8 mouse cellular contexts compared by ENCODE assay signal in the genomic region with DNA sequence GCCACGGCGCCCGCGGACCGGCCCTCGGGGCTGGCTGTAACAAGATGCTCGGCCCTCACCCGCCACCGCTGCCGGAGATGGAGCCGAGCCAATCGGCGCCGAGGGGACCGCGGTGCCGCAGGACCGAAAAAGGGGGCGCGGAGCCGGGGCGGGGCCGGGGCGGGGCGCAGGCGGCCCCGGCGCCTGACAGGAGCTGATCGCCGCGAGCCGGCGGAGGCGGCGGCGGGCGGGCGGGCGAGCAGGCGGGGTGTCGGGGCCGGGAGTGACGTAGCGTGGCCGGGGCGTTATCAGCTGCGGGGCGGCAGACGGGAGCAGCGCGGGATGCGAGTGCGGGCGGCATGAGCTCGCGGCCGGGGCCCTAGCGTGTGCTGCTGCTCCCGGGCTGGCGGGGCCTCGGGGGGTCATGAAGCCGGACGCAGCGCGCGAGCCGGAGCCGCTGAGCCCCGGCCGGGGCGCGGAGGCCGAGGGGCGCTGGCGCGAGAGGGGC. TPM values are rescaled to one million over a fixed set of nuclear protein-coding genes. Genes with fewer than 3 reads are reported as not detected.
DNase-seq lines count a peak whose midpoint lies in the region; ATAC-seq and TF ChIP-seq lines count a peak whose summit lies in the region.

Gene Dact1, plus strand, starts transcription at position 304 of the 487 bp plus-strand sequence.

- peak within 1 kb of the TSS; percentile 96 for H3K9ac ChIP-seq in forebrain, embryonic 14.5 days (ENCODE audit: low read length)

- H3K4me3 ChIP-seq in E14TG2a.4 (replicated peaks; ENCODE audit: low read length): peak within 1 kb of the TSS; percentile 89
- peak within 1 kb of the TSS; percentile 81 for H3K4me3 ChIP-seq in forebrain, embryonic 14.5 days (ENCODE audit: low read depth, low read length)
- peak within 1 kb of the TSS; percentile 64 for H3K4me3 ChIP-seq in lung, adult 2 months (replicated peaks; ENCODE audit: extremely low read depth, low read depth, low read length)

- H3K4me2 ChIP-seq in forebrain, embryonic 14.5 days (ENCODE audit: low read length): peak within 1 kb of the TSS; percentile 76

- TF ChIP-seq CTCF in E14TG2a.4 (conservative IDR thresholded peaks at IDR 0.05; ENCODE audit: low read length): no peak
- TF ChIP-seq CTCF in lung, adult 2 months (IDR thresholded peaks at IDR 0.05; ENCODE audit: insufficient read depth, low read length): no peak

- DNase-seq in c-Kit-positive CD71-positive TER-119-positive erythroid progenitor cells, embryonic 14.5 days (ENCODE audit: low spot score): peak; percentile 15
- DNase-seq in forebrain, embryonic 14.5 days (ENCODE audit: low spot score): peak; percentile 74
- peak; percentile 74 to 80 for DNase-seq in heart, postnatal 10 days
- peak; percentile 84 to 88 for DNase-seq in kidney, postnatal 4 days
- DNase-seq in lung, adult 2 months: peak; percentile 49
- DNase-seq in ovary, adult 18-20 months (ENCODE audit: low spot score): peak; percentile 62
- DNase-seq in thymus, postnatal 4 days: peak; percentile 71

- H3K27me3 ChIP-seq in E14TG2a.4 (ENCODE audit: insufficient read depth, low read length): peaks cover 36% of the 10 kb centered on the region
- no peaks in the 10 kb centered on the region for H3K27me3 ChIP-seq in forebrain, embryonic 14.5 days (replicated peaks; ENCODE audit: control insufficient read depth, insufficient read depth, low read length)

- no peaks in the 10 kb centered on the region for H3K9me3 ChIP-seq in E14TG2a.4 (ENCODE audit: low read length)
- no peaks in the 10 kb centered on the region for H3K9me3 ChIP-seq in forebrain, embryonic 14.5 days (replicated peaks; ENCODE audit: control insufficient read depth, low read length)

- peaks cover 32% of the 10 kb centered on the region for H3K4me1 ChIP-seq in E14TG2a.4 (replicated peaks; ENCODE audit: low read depth, low read length)
- 0 out of 2 replicates have a peak, but pooled peaks cover 3% of the 10 kb centered on the region for H3K4me1 ChIP-seq in forebrain, embryonic 14.5 days (ENCODE audit: control insufficient read depth, insufficient read depth, low read length)
- no peaks in the 10 kb centered on the region for H3K4me1 ChIP-seq in lung, adult 2 months (ENCODE audit: control insufficient read depth, insufficient read depth, low read length)

- peak within 1 kb of the TSS; percentile 91 for H3K27ac ChIP-seq in forebrain, embryonic 14.5 days (ENCODE audit: low read depth, low read length)

- H3K36me3 ChIP-seq in E14TG2a.4 (ENCODE audit: insufficient read depth, low read length): peaks cover 19% of the 10 kb centered on the region
- peaks cover 7% of the 10 kb centered on the region; the same call in 1 of the 2 replicates for H3K36me3 ChIP-seq in forebrain, embryonic 14.5 days (ENCODE audit: control insufficient read depth, insufficient read depth, low read length)

- WGBS in forebrain, embryonic 14.5 days: under 1% methylated on average over 68 of the region's 76 CpGs
- WGBS in lung, adult 2 months: 2% methylated on average over 57 of the region's 76 CpGs

- ATAC-seq in forebrain, embryonic 14.5 days: peak; percentile 92

- TF ChIP-seq POLR2A in lung, adult 2 months (IDR thresholded peaks at IDR 0.05; ENCODE audit: borderline replicate concordance, extremely low read depth, low read depth, low read length): peak; percentile 41; the same call in 1 of the 2 replicates

- intact Hi-C loops in heart, postnatal 10 days (cut with DNase I): loop anchor here (1.0 to 5.0 kb wide), 4 partner anchors 113 to 398 kb away; no protein-coding TSS in a partner anchor

RNA-seq across cellular contexts. Expression of gene Dact1, which starts in this region (rescaled TPM):
- 24.9 and 25.5 TPM in 2 replicates for polyA plus RNA-seq in forebrain, embryonic 14.5 days (2014; fragmentation: Nextera tagmentation; extraction: Ambion mirVana)
- 10 to 100 TPM; 14.7 to 18.0 TPM for total RNA-seq in heart, postnatal 10 days (2021)
- 7.5 and 8.7 TPM in 2 replicates for polyA plus RNA-seq in lung, adult 2 months (2012; rRNA removed)

Comparison
In these comparisons a context has a peak if more than half of its experiments do, and no peak if none do; other contexts are left out.
1. Peak in every context shown above with its lines: DNase-seq, ATAC-seq, H3K4me3 ChIP-seq and H3K27ac ChIP-seq.
2. DNase-seq: peak in every context shown above with its lines; median percentile 86 in kidney, postnatal 4 days; 77 in heart, postnatal 10 days; 74 in forebrain, embryonic 14.5 days; 71 in thymus, postnatal 4 days; 62 in ovary, adult 18-20 months; 49 in lung, adult 2 months; 15 in c-Kit-positive CD71-positive TER-119-positive erythroid progenitor cells, embryonic 14.5 days.